17 mouse cellular contexts compared by ENCODE assay signal in genomic region chr12:110120141-110120540, GRCm38 (mm10).
A peak's percentile ranks its signal among the peaks of the same experiment; 100 is the strongest.
DNase-seq lines count a peak whose midpoint lies in the region; ATAC-seq and TF ChIP-seq lines count a peak whose summit lies in the region.
"Had no signal": no experiment of that assay in that cellular context is flagged by ENCODE, and none has a peak within 500 bp of the region (broad histone marks: within the 10 kb centered on the region; RNA-seq: fewer than 3 reads in every experiment).

No protein-coding gene starts in this region.

- H3K4me2 ChIP-seq in neural tube, embryonic 12.5 days (replicated peaks): no peak overlapping the region
- H3K4me2 ChIP-seq in neural tube, embryonic 15.5 days: no peak overlapping the region
- no peak overlapping the region for H3K4me2 ChIP-seq in stomach, postnatal 0 days (replicated peaks; ENCODE audit: low read depth)
- H3K4me2 ChIP-seq: embryonic facial prominence, embryonic 15.5 days; limb, embryonic 15.5 days; midbrain, embryonic 12.5 days; stomach, embryonic 15.5 days had no signal

- no peaks in the 10 kb centered on the region for H3K36me3 ChIP-seq in neural tube, embryonic 12.5 days
- no peaks in the 10 kb centered on the region for H3K36me3 ChIP-seq in neural tube, embryonic 15.5 days
- no peaks in the 10 kb centered on the region for H3K36me3 ChIP-seq in stomach, postnatal 0 days (ENCODE audit: control insufficient read depth, insufficient read depth, low read length)
- H3K36me3 ChIP-seq: embryonic facial prominence, embryonic 15.5 days; G1E; limb, embryonic 15.5 days; midbrain, embryonic 12.5 days; stomach, embryonic 15.5 days had no signal

- no peak overlapping the region for H3K4me3 ChIP-seq in neural tube, embryonic 12.5 days
- H3K4me3 ChIP-seq in neural tube, embryonic 15.5 days (replicated peaks): no peak overlapping the region
- H3K4me3 ChIP-seq in stomach, postnatal 0 days (ENCODE audit: low read depth, low read length): no peak overlapping the region
- H3K4me3 ChIP-seq: embryonic facial prominence, embryonic 15.5 days; limb, embryonic 15.5 days; midbrain, embryonic 12.5 days; stomach, embryonic 15.5 days had no signal

- TF ChIP-seq CTCF in stomach, postnatal 0 days (IDR thresholded peaks at IDR 0.05; ENCODE audit: low read depth): no peak

- no peak overlapping the region for H3K9ac ChIP-seq in neural tube, embryonic 12.5 days
- H3K9ac ChIP-seq in neural tube, embryonic 15.5 days (replicated peaks): no peak overlapping the region
- H3K9ac ChIP-seq in stomach, postnatal 0 days (ENCODE audit: low read length): no peak overlapping the region
- H3K9ac ChIP-seq: embryonic facial prominence, embryonic 15.5 days; limb, embryonic 15.5 days; midbrain, embryonic 12.5 days; stomach, embryonic 15.5 days had no signal

- H3K4me1 ChIP-seq in neural tube, embryonic 12.5 days: no peaks in the 10 kb centered on the region
- H3K4me1 ChIP-seq in neural tube, embryonic 15.5 days: 0 out of 2 replicates have a peak, but pooled peaks cover 6% of the 10 kb centered on the region
- H3K4me1 ChIP-seq in stomach, postnatal 0 days (replicated peaks; ENCODE audit: control insufficient read depth, insufficient read depth): no peaks in the 10 kb centered on the region
- H3K4me1 ChIP-seq: embryonic facial prominence, embryonic 15.5 days; limb, embryonic 15.5 days; midbrain, embryonic 12.5 days; stomach, embryonic 15.5 days had no signal

- H3K27me3 ChIP-seq in neural tube, embryonic 12.5 days (replicated peaks): no peaks in the 10 kb centered on the region
- no peaks in the 10 kb centered on the region for H3K27me3 ChIP-seq in neural tube, embryonic 15.5 days (replicated peaks)
- H3K27me3 ChIP-seq in stomach, postnatal 0 days (ENCODE audit: control insufficient read depth, insufficient read depth, low read length): no peaks in the 10 kb centered on the region
- H3K27me3 ChIP-seq: embryonic facial prominence, embryonic 15.5 days; limb, embryonic 15.5 days; stomach, embryonic 15.5 days had no signal

- WGBS in neural tube, embryonic 12.5 days: 57% methylated on average over 7 of the region's 7 CpGs
- WGBS in neural tube, embryonic 15.5 days: 46% methylated on average over 7 of the region's 7 CpGs
- WGBS in stomach, postnatal 0 days: 50% methylated on average over 7 of the region's 7 CpGs

- peak; percentile 33; the same call in 1 of the 2 replicates for ATAC-seq in neural tube, embryonic 12.5 days (ENCODE audit: low FRiP score, low read depth)
- ATAC-seq in neural tube, embryonic 15.5 days (ENCODE audit: low FRiP score): no peak
- ATAC-seq in stomach, postnatal 0 days (ENCODE audit: low FRiP score, low TSS enrichment): peak; percentile 61; the same call in 1 of the 2 replicates
- ATAC-seq in CD4-positive, CD25-positive, alpha-beta regulatory T cell, adult 4 months: no peak

- TF ChIP-seq EP300 in stomach, postnatal 0 days (optimal IDR thresholded peaks at IDR 0.05): no peak

- peak; percentile 48 to 53 for DNase-seq in cerebellum, postnatal 14 days
- DNase-seq in cerebellum, adult 11 months: no peak
- peak; percentile 42 to 57 for DNase-seq in lung, adult 18-20 months
- peak; percentile 41 for DNase-seq in stomach, postnatal 0 days (ENCODE audit: low spot score)
- DNase-seq in ovary, postnatal 10 days (ENCODE audit: low spot score): no peak
- DNase-seq: heart, adult 18-20 months; heart, postnatal 14 days; kidney, adult 18-20 months; right cerebral cortex, postnatal 25 days had no signal

- no peaks in the 10 kb centered on the region for H3K9me3 ChIP-seq in neural tube, embryonic 12.5 days
- H3K9me3 ChIP-seq in neural tube, embryonic 15.5 days (replicated peaks): no peaks in the 10 kb centered on the region
- no peaks in the 10 kb centered on the region for H3K9me3 ChIP-seq in stomach, postnatal 0 days (ENCODE audit: control insufficient read depth, low read length)
- H3K9me3 ChIP-seq: embryonic facial prominence, embryonic 15.5 days; limb, embryonic 15.5 days; midbrain, embryonic 12.5 days; stomach, embryonic 15.5 days had no signal

- no peak overlapping the region for H3K27ac ChIP-seq in neural tube, embryonic 12.5 days
- no peak overlapping the region for H3K27ac ChIP-seq in neural tube, embryonic 15.5 days (replicated peaks)
- no peak overlapping the region for H3K27ac ChIP-seq in stomach, postnatal 0 days (replicated peaks)
- H3K27ac ChIP-seq: embryonic facial prominence, embryonic 15.5 days; limb, embryonic 15.5 days; midbrain, embryonic 12.5 days; stomach, embryonic 15.5 days had no signal

Comparison
In these comparisons a context has a peak if more than half of its experiments do, and no peak if none do; other contexts are left out.
1. DNase-seq: peak in cerebellum, postnatal 14 days (2 of 2), lung, adult 18-20 months (2 of 2) and stomach, postnatal 0 days (single experiment); none in cerebellum, adult 11 months (single experiment) and ovary, postnatal 10 days (single experiment).
2. ATAC-seq: peak in neural tube, embryonic 12.5 days (single experiment) and stomach, postnatal 0 days (single experiment); none in neural tube, embryonic 15.5 days (single experiment) and CD4-positive, CD25-positive, alpha-beta regulatory T cell, adult 4 months (single experiment).